In the genomic region with DNA sequence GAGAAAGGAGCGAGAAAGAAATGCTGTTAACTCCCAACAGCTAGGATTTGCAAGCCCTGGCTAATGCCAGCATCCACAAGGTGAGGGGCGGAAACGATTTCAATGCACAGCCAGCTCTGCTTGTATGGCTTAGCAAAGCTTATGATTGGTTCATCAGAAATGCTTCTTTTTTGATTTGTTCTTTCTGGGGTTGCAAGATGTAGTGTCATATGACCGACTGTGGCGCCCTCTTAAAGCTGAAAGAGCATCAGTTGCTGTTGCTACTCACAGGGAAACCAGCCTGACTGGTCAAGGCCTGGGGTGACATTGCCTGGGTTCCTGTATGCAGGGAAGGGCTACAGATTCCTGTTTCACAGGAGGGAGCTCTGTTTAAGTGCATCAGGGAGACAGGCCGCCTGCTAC, we compare ENCODE assay signal across 8 mouse cellular contexts. TPM values are rescaled to one million over a fixed set of nuclear protein-coding genes. Genes with fewer than 3 reads are reported as not detected.
A peak's percentile ranks its signal among the peaks of the same experiment; 100 is the strongest.
DNase-seq lines count a peak whose midpoint lies in the region; ATAC-seq and TF ChIP-seq lines count a peak whose summit lies in the region.

No protein-coding gene starts in this region.

- ATAC-seq in lung, embryonic 14.5 days (ENCODE audit: insufficient read depth): peak; percentile 86
- no peak for ATAC-seq in intestine, embryonic 15.5 days
- ATAC-seq in lung, embryonic 15.5 days (ENCODE audit: borderline replicate concordance, extremely low read depth, low FRiP score, low TSS enrichment): peak; percentile 42
- ATAC-seq in stomach, embryonic 14.5 days (ENCODE audit: insufficient number of reproducible peaks, insufficient read depth, low FRiP score, low read depth): no peak

- no peaks in the 10 kb centered on the region for H3K36me3 ChIP-seq in lung, embryonic 14.5 days (ENCODE audit: insufficient read depth)
- H3K36me3 ChIP-seq in embryonic facial prominence, embryonic 10.5 days (replicated peaks): no peaks in the 10 kb centered on the region
- no peaks in the 10 kb centered on the region for H3K36me3 ChIP-seq in intestine, embryonic 15.5 days
- no peaks in the 10 kb centered on the region for H3K36me3 ChIP-seq in lung, embryonic 15.5 days
- no peaks in the 10 kb centered on the region for H3K36me3 ChIP-seq in stomach, embryonic 14.5 days (ENCODE audit: control insufficient read depth, insufficient read depth, low read length)

- no peaks in the 10 kb centered on the region for H3K9me3 ChIP-seq in lung, embryonic 14.5 days (ENCODE audit: low read depth, low read length)
- no peaks in the 10 kb centered on the region for H3K9me3 ChIP-seq in embryonic facial prominence, embryonic 10.5 days
- no peaks in the 10 kb centered on the region for H3K9me3 ChIP-seq in intestine, embryonic 15.5 days
- H3K9me3 ChIP-seq in lung, embryonic 15.5 days: no peaks in the 10 kb centered on the region
- H3K9me3 ChIP-seq in stomach, embryonic 14.5 days (ENCODE audit: control insufficient read depth, low read depth, low read length): no peaks in the 10 kb centered on the region

- peak; percentile 47 for DNase-seq in lung, embryonic 14.5 days
- no peak for DNase-seq in lung, postnatal 14 days
- peak; percentile 47 for DNase-seq in embryonic facial prominence, embryonic 10.5 days (ENCODE audit: low spot score)
- no peak for DNase-seq in spleen, adult 18-20 months
- no peak for DNase-seq in thymus, postnatal 36 days

- no peak overlapping the region for H3K4me3 ChIP-seq in lung, embryonic 14.5 days (ENCODE audit: low read depth, low read length)
- peak overlapping the region; percentile 49; the same call in 1 of the 2 replicates for H3K4me3 ChIP-seq in embryonic facial prominence, embryonic 10.5 days
- no peak overlapping the region for H3K4me3 ChIP-seq in intestine, embryonic 15.5 days (replicated peaks)
- H3K4me3 ChIP-seq in lung, embryonic 15.5 days: no peak overlapping the region
- H3K4me3 ChIP-seq in stomach, embryonic 14.5 days (ENCODE audit: low read depth, low read length): no peak overlapping the region

- 0 out of 2 replicates have a peak overlapping the region, but pooled peaks have one; percentile 0 for H3K27ac ChIP-seq in lung, embryonic 14.5 days (ENCODE audit: low read depth)
- H3K27ac ChIP-seq in embryonic facial prominence, embryonic 10.5 days (replicated peaks): no peak overlapping the region; the same call in 1 of the 2 replicates
- no peak overlapping the region for H3K27ac ChIP-seq in intestine, embryonic 15.5 days
- no peak overlapping the region for H3K27ac ChIP-seq in lung, embryonic 15.5 days
- no peak overlapping the region for H3K27ac ChIP-seq in stomach, embryonic 14.5 days (ENCODE audit: low read length)

- TF ChIP-seq CTCF in lung, embryonic 14.5 days (IDR thresholded peaks at IDR 0.05; ENCODE audit: low read depth): no peak

- H3K4me2 ChIP-seq in lung, embryonic 14.5 days: peak overlapping the region; percentile 54
- 0 out of 2 replicates have a peak overlapping the region, but pooled peaks have one; percentile 5 for H3K4me2 ChIP-seq in intestine, embryonic 15.5 days (replicated peaks)
- H3K4me2 ChIP-seq in lung, embryonic 15.5 days: peak overlapping the region; percentile 55; the same call in 1 of the 2 replicates
- peak overlapping the region; percentile 39 for H3K4me2 ChIP-seq in stomach, embryonic 14.5 days (replicated peaks; ENCODE audit: low read depth, low read length)

- H3K27me3 ChIP-seq in lung, embryonic 14.5 days (ENCODE audit: insufficient read depth, low read length): no peaks in the 10 kb centered on the region
- peaks cover 14% of the 10 kb centered on the region for H3K27me3 ChIP-seq in embryonic facial prominence, embryonic 10.5 days (replicated peaks; ENCODE audit: low read depth, poor library complexity, severe bottlenecking)
- 0 out of 2 replicates have a peak, but pooled peaks cover 4% of the 10 kb centered on the region for H3K27me3 ChIP-seq in intestine, embryonic 15.5 days (replicated peaks)
- no peaks in the 10 kb centered on the region for H3K27me3 ChIP-seq in lung, embryonic 15.5 days
- no peaks in the 10 kb centered on the region for H3K27me3 ChIP-seq in stomach, embryonic 14.5 days (ENCODE audit: control insufficient read depth, insufficient read depth, low read length)

- WGBS in lung, embryonic 14.5 days: 12% methylated on average over 6 of the region's 6 CpGs
- WGBS in embryonic facial prominence, embryonic 10.5 days: 8% methylated on average over 6 of the region's 6 CpGs
- 17% methylated on average over 6 of the region's 6 CpGs for WGBS in intestine, embryonic 15.5 days
- WGBS in lung, embryonic 15.5 days: 10% methylated on average over 6 of the region's 6 CpGs
- WGBS in stomach, embryonic 14.5 days: 12% methylated on average over 6 of the region's 6 CpGs

- no peak overlapping the region for H3K9ac ChIP-seq in lung, embryonic 14.5 days
- H3K9ac ChIP-seq in intestine, embryonic 15.5 days: no peak overlapping the region
- no peak overlapping the region for H3K9ac ChIP-seq in lung, embryonic 15.5 days
- H3K9ac ChIP-seq in stomach, embryonic 14.5 days (replicated peaks; ENCODE audit: low read depth, low read length): no peak overlapping the region

- peaks cover 4% of the 10 kb centered on the region; the same call in 1 of the 2 replicates for H3K4me1 ChIP-seq in lung, embryonic 14.5 days (ENCODE audit: insufficient read depth)
- peaks cover 16% of the 10 kb centered on the region for H3K4me1 ChIP-seq in embryonic facial prominence, embryonic 10.5 days
- 0 out of 2 replicates have a peak, but pooled peaks cover 4% of the 10 kb centered on the region for H3K4me1 ChIP-seq in intestine, embryonic 15.5 days (replicated peaks)
- H3K4me1 ChIP-seq in lung, embryonic 15.5 days: peaks cover 11% of the 10 kb centered on the region; the same call in 1 of the 2 replicates
- peaks cover 3% of the 10 kb centered on the region; the same call in 1 of the 2 replicates for H3K4me1 ChIP-seq in stomach, embryonic 14.5 days (ENCODE audit: control insufficient read depth, insufficient read depth, low read length)

RNA-seq across cellular contexts. Expression of gene Slc26a5, which starts 0.9 kb away (rescaled TPM):
- 0.12 and 0.30 TPM in 2 replicates for polyA plus RNA-seq in lung, embryonic 14.5 days (2014; fragmentation: Nextera tagmentation; extraction: Ambion mirVana)
- polyA plus RNA-seq in embryonic facial prominence, embryonic 10.5 days (2016; fragmentation: Nextera tagmentation; extraction: Ambion mirVana): 0.07 and 0.09 TPM in 2 replicates
- polyA plus RNA-seq in intestine, embryonic 15.5 days (2015; fragmentation: Nextera tagmentation; extraction: Ambion mirVana): not detected in 2 replicates
- polyA plus RNA-seq in lung, embryonic 15.5 days (2015; fragmentation: Nextera tagmentation; extraction: Ambion mirVana): 0.16 TPM in 1 of 2 replicates, not detected in the other
- polyA plus RNA-seq in stomach, embryonic 14.5 days (2014; fragmentation: Nextera tagmentation; extraction: Ambion mirVana): not detected in 2 replicates

Comparison
In these comparisons a context has a peak if more than half of its experiments do, and no peak if none do; other contexts are left out.
1. DNase-seq: peak in lung, embryonic 14.5 days (single experiment) and embryonic facial prominence, embryonic 10.5 days (single experiment); none in lung, postnatal 14 days (single experiment), spleen, adult 18-20 months (0 of 2) and thymus, postnatal 36 days (0 of 2).
2. ATAC-seq: peak in lung, embryonic 14.5 days (single experiment) and lung, embryonic 15.5 days (single experiment); none in intestine, embryonic 15.5 days (single experiment) and stomach, embryonic 14.5 days (single experiment).
3. H3K4me2 ChIP-seq: peak in every context shown above with its lines; median percentile 55 in lung, embryonic 15.5 days; 54 in lung, embryonic 14.5 days; 39 in stomach, embryonic 14.5 days; 5 in intestine, embryonic 15.5 days.